Mouse (Mus musculus) central nervous system, embryonic 11.5 days (tissue): ENCODE results near the gene Khnyn. TPM values are rescaled to one million over a fixed set of nuclear protein-coding genes. Genes with fewer than 3 reads are reported as not detected.

Experiments
- polyA plus RNA-seq: library from polyadenylated mRNA; depleted of rRNA; stranded (reverse); fragments of >200 nt; gene quantifications from 2 replicates; pipeline ENCODE4 v1.2.3, GENCODE M21; 2012; rRNA removed

Gene Khnyn
- 22.6 and 26.6 TPM in 2 replicates for polyA plus RNA-seq

DNA sequence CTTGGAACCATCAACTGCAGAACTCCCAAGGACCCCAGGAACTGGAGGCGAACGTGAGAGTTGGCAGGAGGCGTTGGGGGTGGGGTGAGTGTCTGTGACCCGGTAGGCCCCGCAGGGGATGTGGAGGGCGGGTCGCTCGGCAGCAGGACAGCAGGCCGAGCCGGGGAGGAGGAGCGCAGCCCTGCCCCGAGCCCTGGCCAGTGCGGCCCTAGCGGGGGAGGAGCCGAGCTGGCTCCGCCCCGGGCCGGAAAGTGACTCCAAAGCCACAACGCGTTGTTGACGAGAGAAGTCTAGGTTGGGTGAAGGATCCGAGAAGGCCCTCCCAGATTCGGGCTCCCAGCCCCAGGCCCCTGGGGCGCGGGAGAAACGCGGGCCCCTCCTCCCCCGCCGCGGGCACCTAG lies at the start of gene Khnyn:
Khnyn (plus strand) TSS at position 235 of the 401 bp plus-strand sequence.

DNA sequence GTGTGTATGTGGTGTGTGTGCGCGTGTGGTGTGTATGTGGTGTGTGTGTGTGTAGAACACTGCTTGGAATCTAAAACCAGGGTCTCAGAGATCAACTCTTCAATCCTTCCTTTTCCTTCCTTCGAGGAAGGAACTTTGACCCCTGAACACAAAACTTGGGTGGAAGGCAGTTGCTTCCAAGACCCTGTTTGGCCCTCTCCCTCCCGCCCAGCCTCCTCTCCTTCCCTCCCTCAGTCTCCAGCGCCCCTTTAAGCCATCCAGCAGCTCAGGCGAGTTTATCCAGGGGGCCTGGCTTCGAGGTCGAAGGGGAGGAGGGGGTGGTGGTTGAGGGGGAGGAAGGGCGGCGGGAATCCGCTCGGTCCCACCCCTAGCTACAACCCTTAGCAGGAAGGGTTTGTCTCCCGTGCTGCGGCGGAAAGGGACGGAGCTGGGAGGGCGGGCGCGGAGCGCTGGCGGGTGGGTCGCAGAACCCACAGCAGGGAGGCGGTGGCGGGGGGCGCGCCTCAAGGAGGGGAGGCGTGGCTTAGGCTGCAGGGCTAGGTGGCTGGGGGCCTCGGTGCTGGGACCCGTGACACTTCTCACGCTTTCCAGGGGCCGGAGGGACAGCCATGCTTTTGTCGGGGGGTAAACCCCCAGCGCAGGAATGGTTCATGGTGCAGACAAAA lies 31.0 kb upstream of the Khnyn start, which contains the start of gene Nynrin:
Nynrin (plus strand) TSS at position 390 of the 665 bp plus-strand sequence.

DNA sequence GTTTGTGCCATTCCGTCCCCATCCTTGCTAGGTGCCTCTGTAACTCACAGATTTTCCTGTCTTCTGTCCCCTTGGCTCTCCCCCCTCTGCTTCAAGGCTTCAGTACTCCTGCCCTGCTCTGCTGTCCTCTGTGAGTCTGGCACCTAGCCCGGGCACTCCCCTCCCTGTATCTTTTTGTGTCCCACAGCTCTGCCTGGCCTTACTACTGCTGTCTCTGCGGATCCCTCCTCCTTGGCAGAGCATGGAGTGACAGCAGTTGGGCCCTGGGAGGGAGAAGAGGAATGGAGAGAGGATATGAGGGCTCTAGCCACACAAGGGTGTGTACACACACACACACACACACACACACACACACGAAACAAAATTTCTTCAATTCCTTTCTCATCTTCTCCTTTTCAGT lies 581 bp upstream of the Khnyn start, which contains the start of gene Cbln3:
Cbln3 (minus strand) TSS at position 227 of the 400 bp plus-strand sequence.

DNA sequence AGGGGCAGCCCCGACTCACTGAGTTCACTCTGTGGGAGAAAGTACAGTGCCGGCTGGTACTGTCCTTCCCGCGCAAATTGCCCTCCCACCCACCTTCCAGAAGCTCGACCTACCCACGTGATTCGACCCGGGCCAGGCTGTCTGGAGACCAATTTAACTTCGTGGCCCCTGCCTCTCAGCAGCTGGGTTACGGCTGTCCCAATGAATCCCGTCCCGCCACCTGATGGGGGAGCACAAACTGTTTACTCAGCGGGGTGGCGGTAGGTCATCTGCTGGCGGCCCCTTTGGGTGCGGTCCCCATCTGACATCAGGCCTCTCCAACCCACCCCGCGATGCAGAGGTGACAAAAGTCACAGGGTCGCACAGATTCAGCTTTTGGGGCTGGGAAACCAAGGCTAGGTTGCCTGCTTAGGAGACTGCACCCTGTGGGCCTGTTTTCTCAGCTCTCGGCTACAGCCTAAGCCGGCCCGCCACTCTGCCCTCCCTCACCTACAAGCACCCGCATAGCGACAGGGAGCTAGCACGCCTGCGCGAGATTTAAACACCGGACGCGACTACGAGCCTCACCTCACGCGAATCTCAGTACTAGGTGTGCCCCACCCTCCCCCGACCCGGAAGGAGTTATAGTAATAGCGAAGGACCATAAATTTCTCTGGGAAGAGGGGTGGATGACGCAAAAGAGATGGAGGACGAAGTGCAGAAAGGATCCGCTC lies 15.1 kb downstream of the Khnyn start, which contains the start of gene Sdr39u1:
Sdr39u1 (minus strand) TSS at position 593 of the 713 bp plus-strand sequence.

DNA sequence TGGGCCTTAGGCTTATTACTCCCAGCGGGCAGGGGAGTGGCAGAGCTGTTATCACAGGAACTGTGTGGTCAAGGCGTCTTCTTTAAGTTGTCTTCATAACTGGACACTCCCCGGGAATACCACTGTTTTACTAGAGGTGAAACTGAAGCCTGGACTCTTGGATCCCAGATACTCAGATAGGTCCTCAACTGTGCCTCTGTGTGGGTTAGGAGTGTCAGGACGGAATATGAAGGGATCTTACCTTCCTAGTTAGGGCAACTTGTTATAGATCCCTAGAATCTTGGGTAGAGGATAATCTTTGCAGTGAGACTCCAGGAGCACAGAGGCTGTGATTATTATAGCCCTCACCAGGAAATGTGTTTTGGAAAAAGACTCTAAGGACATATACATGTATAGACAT lies 59.8 kb downstream of the Khnyn start, which contains the start of gene Cma1:
Cma1 (minus strand) TSS at position 101 of the 400 bp plus-strand sequence.

Other genes with a start within 250 kb of the Khnyn start
- 119 and 120 TPM in 2 replicates for gene Ipo4, start 249.0 kb upstream of the Khnyn start, polyA plus RNA-seq
- 3.4 and 4.1 TPM in 2 replicates for gene Gm49378, start 247.1 kb upstream of the Khnyn start, polyA plus RNA-seq
- 52.0 and 59.3 TPM in 2 replicates for gene Tm9sf1, start 241.1 kb upstream of the Khnyn start, polyA plus RNA-seq
- gene Tssk4, start 234.8 kb upstream of the Khnyn start, polyA plus RNA-seq = 2.4 TPM in 2 replicates
- 54.9 and 66.5 TPM in 2 replicates for gene Mdp1, start 224.4 kb upstream of the Khnyn start, polyA plus RNA-seq
- 40.5 and 45.5 TPM in 2 replicates for gene Gmpr2, start 213.0 kb upstream of the Khnyn start, polyA plus RNA-seq
- gene Nedd8, start 212.8 kb upstream of the Khnyn start, polyA plus RNA-seq = 438 and 468 TPM in 2 replicates
- gene Tinf2, start 203.1 kb upstream of the Khnyn start, polyA plus RNA-seq = 48.1 and 69.4 TPM in 2 replicates
- gene Tgm1, start 171.0 kb upstream of the Khnyn start, polyA plus RNA-seq = 0.82 and 0.91 TPM in 2 replicates
- gene Rabggta, start 162.7 kb upstream of the Khnyn start, polyA plus RNA-seq = 27.0 and 29.8 TPM in 2 replicates
- gene Dhrs1, start 139.3 kb upstream of the Khnyn start, polyA plus RNA-seq = 64.8 and 70.9 TPM in 2 replicates
- 24.1 and 26.2 TPM in 2 replicates for gene Nop9, start 139.3 kb upstream of the Khnyn start, polyA plus RNA-seq
- 1.9 and 2.2 TPM in 2 replicates for gene Cideb, start 126.5 kb upstream of the Khnyn start, polyA plus RNA-seq
- gene Ltb4r2, start 123.5 kb upstream of the Khnyn start, polyA plus RNA-seq = 0.31 and 0.32 TPM in 2 replicates
- gene Ltb4r1, start 119.0 kb upstream of the Khnyn start, polyA plus RNA-seq = 0.43 and 0.58 TPM in 2 replicates
- 3.7 and 15.6 TPM in 2 replicates for gene Adcy4, start 100.9 kb upstream of the Khnyn start, polyA plus RNA-seq
- gene Ripk3, start 96.1 kb upstream of the Khnyn start, polyA plus RNA-seq = 7.1 and 18.8 TPM in 2 replicates
- gene Nfatc4, start 61.8 kb upstream of the Khnyn start, polyA plus RNA-seq = 43.3 and 96.2 TPM in 2 replicates
- 29.2 and 33.9 TPM in 2 replicates for gene Nynrin, start 30.9 kb upstream of the Khnyn start, polyA plus RNA-seq
- gene Cbln3, start 555 bp upstream of the Khnyn start, polyA plus RNA-seq = 0.58 and 0.65 TPM in 2 replicates
- gene Sdr39u1, start 15.3 kb downstream of the Khnyn start, polyA plus RNA-seq = 30.6 and 42.5 TPM in 2 replicates
- 0.05 TPM in 1 of 2 replicates, not detected in the other for gene Cma1, start 59.7 kb downstream of the Khnyn start, polyA plus RNA-seq
- not detected in 2 replicates for gene Cma2, start 66.0 kb downstream of the Khnyn start, polyA plus RNA-seq
- gene Mcpt1, start 133.0 kb downstream of the Khnyn start, polyA plus RNA-seq = not detected in 2 replicates
- not detected in 2 replicates for gene Mcpt9, start 145.5 kb downstream of the Khnyn start, polyA plus RNA-seq
- not detected in 2 replicates for gene Mcpt2, start 157.1 kb downstream of the Khnyn start, polyA plus RNA-seq
- not detected in 2 replicates for gene Mcpt4, start 177.4 kb downstream of the Khnyn start, polyA plus RNA-seq
- gene Mcpt8, start 200.3 kb downstream of the Khnyn start, polyA plus RNA-seq = not detected in 2 replicates
- gene Ctsg, start 217.6 kb downstream of the Khnyn start, polyA plus RNA-seq = 0.10 and 0.19 TPM in 2 replicates
- not detected in 2 replicates for gene Gzme, start 235.7 kb downstream of the Khnyn start, polyA plus RNA-seq
- gene Gzmd, start 247.7 kb downstream of the Khnyn start, polyA plus RNA-seq = not detected in 2 replicates